Mouse (Mus musculus) lung, adult 2 months (tissue): ENCODE data around the gene Doc2g. TPM values are rescaled to one million over a fixed set of nuclear protein-coding genes. Genes with fewer than 3 reads are reported as not detected.
A peak's percentile ranks its signal among the peaks of the same experiment; 100 is the strongest.
"Not testable (repeated sequence)": the region's sequence is repeated elsewhere in the genome, so short reads cannot be mapped to it uniquely, and the experiment has no call there.

ENCODE experiments used
- DNase-seq: peaks from one replicate; pipeline ENCODE4 v3.0.0; 2022
- H3K4me1 ChIP-seq: fragments of 200-500 bp; 2 replicates; pipeline ENCODE4 v1.6.1; 2011; ENCODE audit warnings: low read length; ENCODE audit not compliant: control insufficient read depth, insufficient read depth
- H3K4me3 ChIP-seq: fragments of 200-500 bp; replicated peaks from 2 replicates; pipeline ENCODE3; 2011; ENCODE audit warnings: low read depth, mild to moderate bottlenecking, control low read depth, low read length; ENCODE audit errors: extremely low read depth
- CTCF ChIP-seq: fragments of 200-500 bp; IDR thresholded peaks from 2 replicates; pipeline ENCODE4 v1.5.1; 2011; ENCODE audit warnings: mild to moderate bottlenecking, low read length, control low read depth; ENCODE audit not compliant: insufficient read depth
- POLR2A ChIP-seq: fragments of 200-500 bp; IDR thresholded peaks from 2 replicates; pipeline ENCODE4 v1.6.1; 2011; ENCODE audit warnings: low read depth, mild to moderate bottlenecking, control low read depth, low read length, borderline replicate concordance; ENCODE audit errors: extremely low read depth
- WGBS: fragments of 180-500 bp; shearing (Covaris S2); methylation state at CpG from one replicate; pipeline ENCODE4 v1.1.7; 2018; 5-methylcytosine and 5-hydroxymethylcytosine counted together
- polyA plus RNA-seq: library from polyadenylated mRNA; depleted of rRNA; stranded (reverse); fragments of >200 nt; gene quantifications from 2 replicates; pipeline ENCODE4 v1.2.3, GENCODE M21; 2012

Gene Doc2g
- polyA plus RNA-seq, 1 experiment: 12.6 TPM

DNA sequence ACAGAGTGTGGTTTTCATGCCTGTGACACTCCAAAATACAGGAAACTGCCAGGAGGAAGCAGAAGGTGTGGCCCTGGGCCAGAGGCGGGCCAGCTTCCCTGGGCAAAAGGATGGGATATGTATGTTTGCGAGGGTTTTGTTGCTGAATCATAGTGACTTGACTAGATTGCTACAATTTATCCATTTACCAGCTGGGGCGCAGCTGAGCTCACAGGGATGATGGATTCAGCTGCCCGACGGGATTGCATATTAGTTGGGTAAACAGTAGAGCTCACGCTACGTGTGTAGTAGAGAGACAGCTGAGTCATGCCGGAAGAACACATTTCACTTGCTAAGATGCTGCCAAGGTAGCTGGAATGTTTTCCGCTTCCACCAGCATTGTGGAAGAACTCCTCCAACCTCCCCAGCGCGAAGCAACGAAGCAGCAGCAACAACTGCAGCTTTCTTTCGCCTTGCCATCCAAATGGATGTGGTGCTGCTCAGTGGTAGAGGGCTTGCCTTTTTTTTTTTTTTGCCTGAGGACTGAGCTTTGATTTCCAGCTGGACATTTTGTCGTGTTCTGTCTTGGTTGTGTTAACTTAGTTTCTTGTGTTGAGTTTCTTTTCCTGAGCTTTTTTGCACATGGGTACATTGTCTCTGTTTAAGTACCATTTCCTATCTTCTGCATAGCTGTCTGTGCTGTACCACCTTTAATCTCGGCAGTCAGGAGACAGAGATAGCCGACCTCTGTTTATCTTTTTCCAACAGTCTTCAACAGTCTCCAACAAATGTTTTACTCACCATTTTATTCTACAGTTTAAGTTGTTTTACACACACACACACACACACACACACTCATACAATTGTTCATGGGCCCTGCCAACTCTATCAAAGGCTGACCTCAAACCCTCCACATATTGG lies 43.1 kb downstream of the Doc2g start, which contains the start of gene Gstp2:
Gene Gstp2, minus strand, starts transcription at position 58 of the 900 bp plus-strand sequence.
- peak; percentile 65 for TF ChIP-seq CTCF
- peak; percentile 55; the same call in 1 of the 2 replicates for TF ChIP-seq POLR2A
- Histone ChIP-seq H3K4me3 (no peak within 1 kb of the TSS), H3K4me1 (peaks cover 7% of the 10 kb centered on the region)
- 14% methylated on average over 16 of the region's 16 CpGs for WGBS
- DNase-seq: peak; percentile 79

- no peak overlapping the region for H3K4me3 ChIP-seq
Measured at GRCm38 (mm10) chr19:4046866-4047254, 43.7 kb downstream of the Doc2g start.

GRCm38 (mm10) chr19:4047859-4048258 lies 44.7 kb downstream of the Doc2g start:
- TF ChIP-seq CTCF: peak; percentile 77
- TF ChIP-seq POLR2A: no peak
- WGBS: 10% methylated on average over 4 of the region's 4 CpGs
- H3K4me1 ChIP-seq: peaks cover 7% of the 10 kb centered on the region
- peak; percentile 80 for DNase-seq
- no peak overlapping the region for H3K4me3 ChIP-seq

More at GRCm38 (mm10) chr19:4046866-4047254, 43.7 kb downstream of the Doc2g start:
- TF ChIP-seq CTCF: no peak
- 80% methylated on average over 8 of the region's 8 CpGs for WGBS
- no peak for DNase-seq
- H3K4me1 ChIP-seq: peaks cover 7% of the 10 kb centered on the region

GRCm38 (mm10) chr19:4049069-4049468 lies 46.0 kb downstream of the Doc2g start:
- WGBS: 80% methylated on average over 5 of the region's 5 CpGs
- not testable (repeated sequence) for H3K4me1 ChIP-seq, H3K4me3 ChIP-seq, DNase-seq

DNA sequence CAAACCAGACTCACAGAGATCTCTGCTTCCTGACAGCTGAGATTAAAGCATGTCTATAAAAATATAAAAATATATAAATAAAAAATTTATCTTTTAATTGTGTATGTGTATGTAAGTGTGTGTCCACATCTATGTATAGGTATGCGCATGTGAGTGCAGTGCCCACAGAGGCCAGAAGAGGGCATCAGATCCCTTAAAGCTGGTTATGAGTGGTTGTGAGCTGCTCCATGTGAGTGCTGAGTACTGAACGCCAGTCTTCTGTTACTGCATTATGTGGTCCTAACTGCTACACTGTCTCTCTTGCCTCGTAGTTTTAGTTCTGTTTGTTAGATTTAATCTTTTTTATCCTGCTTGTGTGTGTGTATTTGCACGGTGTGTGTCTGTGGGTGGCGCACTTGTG lies 47.9 kb downstream of the Doc2g start:
- H3K4me1 ChIP-seq: peaks cover 2% of the 10 kb centered on the region; the same call in 1 of the 2 replicates
- 98% methylated on average over 5 of the region's 5 CpGs for WGBS
- TF ChIP-seq POLR2A (no peak), CTCF (no peak)
- DNase-seq: no peak
- H3K4me3 ChIP-seq: no peak overlapping the region

- H3K4me3 ChIP-seq: no peak overlapping the region
- TF ChIP-seq POLR2A (no peak), CTCF (peak; percentile 76)
- 48% methylated on average over 10 of the region's 10 CpGs for WGBS
- peak; percentile 68 for DNase-seq
- no peaks in the 10 kb centered on the region for H3K4me1 ChIP-seq
Measured at GRCm38 (mm10) chr19:4051741-4052515, 48.8 kb downstream of the Doc2g start.

GRCm38 (mm10) chr19:4052516-4053030 lies 49.5 kb downstream of the Doc2g start:
- Histone ChIP-seq H3K4me3 (no peak overlapping the region), H3K4me1 (no peaks in the 10 kb centered on the region)
- no peak for DNase-seq
- TF ChIP-seq POLR2A (no peak), CTCF (no peak)
- 60% methylated on average over 5 of the region's 5 CpGs for WGBS

DNA sequence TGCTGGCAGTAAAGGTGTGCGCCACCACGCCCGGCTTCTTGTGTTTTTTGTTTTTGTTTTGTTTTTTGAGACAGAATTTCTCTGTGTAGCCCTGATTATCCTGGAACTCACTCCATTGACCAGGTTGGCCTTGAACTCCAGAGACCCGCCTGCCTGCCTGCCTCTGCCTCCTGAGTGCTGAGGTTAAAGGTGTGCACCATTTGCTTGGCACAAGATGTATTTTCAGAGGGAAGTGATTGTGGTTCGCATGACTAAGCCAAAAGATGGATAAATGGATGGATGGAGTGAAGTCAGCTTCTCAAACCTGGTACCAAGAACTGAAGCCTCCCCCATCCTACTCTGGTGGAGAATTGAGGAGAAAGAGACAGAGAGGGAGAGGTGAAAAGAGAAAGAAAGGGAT lies 51.5 kb downstream of the Doc2g start:
- peaks cover 4% of the 10 kb centered on the region; the same call in 1 of the 2 replicates for H3K4me1 ChIP-seq
- no peak for DNase-seq
- no peak overlapping the region for H3K4me3 ChIP-seq
- TF ChIP-seq CTCF (no peak), POLR2A (no peak)
- WGBS: 90% methylated on average over 5 of the region's 5 CpGs

DNA sequence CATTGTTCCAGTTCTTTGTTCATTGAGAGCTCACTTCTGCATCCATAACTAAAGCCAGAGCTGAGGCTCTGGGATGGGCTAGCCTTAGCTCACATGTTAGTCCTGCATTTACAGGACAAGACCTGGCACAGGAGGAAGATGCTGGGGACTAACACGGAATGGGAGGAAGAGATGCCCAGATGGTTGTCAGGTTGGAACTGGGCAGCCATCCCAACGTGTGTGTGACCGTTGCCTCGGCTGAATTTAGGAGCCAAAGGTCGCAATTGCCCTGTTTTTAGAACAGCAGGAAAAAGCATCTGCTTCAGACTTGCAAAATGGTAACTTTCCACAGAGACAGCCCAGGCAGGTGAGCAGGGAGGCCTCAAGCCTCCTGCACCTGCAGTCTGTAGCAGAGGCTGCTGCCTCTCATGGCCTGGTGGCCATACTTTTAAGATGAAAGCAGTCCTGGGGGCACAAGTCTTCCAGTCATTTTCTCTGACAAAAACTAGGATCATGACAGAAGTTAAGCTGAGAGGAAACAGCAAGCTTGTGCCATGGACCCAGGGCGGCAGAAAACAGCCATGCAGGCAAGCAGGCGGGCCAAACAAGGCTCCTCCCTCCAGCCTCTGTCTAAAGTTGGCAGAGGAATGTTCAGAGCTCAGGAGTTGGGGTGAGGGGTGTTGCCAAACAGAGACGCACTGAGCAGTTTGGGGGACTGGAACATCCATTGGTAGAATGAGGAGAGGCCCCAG lies 52.3 kb downstream of the Doc2g start:
- Histone ChIP-seq H3K4me3 (no peak overlapping the region), H3K4me1 (peaks cover 4% of the 10 kb centered on the region; the same call in 1 of the 2 replicates)
- 72% methylated on average over 8 of the region's 8 CpGs for WGBS
- DNase-seq: no peak
- TF ChIP-seq CTCF (no peak), POLR2A (no peak)
